Mouse (Mus musculus): Measurements from ENCODE around the gene Tubg2. TPM values are rescaled to one million over a fixed set of nuclear protein-coding genes. Genes with fewer than 3 reads are reported as not detected.

The Tubg2 gene
- polyA plus RNA-seq, 1 experiment from 2014 or later: 3.1 TPM

GRCm38 (mm10) chr11:101180846-101181740 is 25.4 kb downstream of the Tubg2 start:
- Histone ChIP-seq H3K27ac (replicated peaks) (no peak overlapping the region), H3K4me2 (no peak overlapping the region), H3K4me3 (no peak overlapping the region), H3K36me3 (no peaks in the 10 kb centered on the region), H3K27me3 (replicated peaks) (peaks cover 55% of the 10 kb centered on the region), H3K9ac (no peak overlapping the region), H3K4me1 (peaks cover 17% of the 10 kb centered on the region), H3K9me3 (no peaks in the 10 kb centered on the region)
- ATAC-seq (ENCODE audit: extremely low read depth, insufficient number of reproducible peaks, low FRiP score, low TSS enrichment): no peak
- 41% methylated on average over 10 of the region's 10 CpGs for WGBS

DNA sequence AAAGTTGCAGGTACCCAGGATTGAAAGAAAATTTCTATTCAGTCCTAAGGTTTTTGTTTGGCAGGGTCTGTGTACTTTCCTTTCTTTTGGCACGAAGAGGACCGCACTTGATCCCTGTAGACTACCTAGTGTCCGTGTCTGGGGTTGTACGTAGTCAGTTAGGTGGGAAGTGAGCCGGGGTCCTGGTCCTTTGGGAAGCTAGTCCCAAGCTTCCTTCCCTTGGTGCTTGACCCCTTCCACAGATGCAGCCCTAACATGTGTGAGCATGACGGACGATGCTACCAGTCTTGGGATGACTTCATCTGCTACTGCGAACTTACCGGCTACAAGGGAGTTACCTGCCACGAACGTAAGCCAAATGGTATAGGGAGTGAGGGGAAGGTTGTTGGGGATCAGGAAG is 26.3 kb downstream of the Tubg2 start:
- H3K4me3 ChIP-seq: no peak overlapping the region
- no peak overlapping the region for H3K9ac ChIP-seq
- H3K4me2 ChIP-seq: no peak overlapping the region
- H3K9me3 ChIP-seq: no peaks in the 10 kb centered on the region
- no peak for ATAC-seq (ENCODE audit: extremely low read depth, insufficient number of reproducible peaks, low FRiP score, low TSS enrichment)
- peaks cover 46% of the 10 kb centered on the region for H3K27me3 ChIP-seq (replicated peaks)
- 86% methylated on average over 11 of the region's 11 CpGs for WGBS
- H3K36me3 ChIP-seq: peaks cover 5% of the 10 kb centered on the region; the same call in 1 of the 2 replicates
- H3K4me1 ChIP-seq: peaks cover 8% of the 10 kb centered on the region
- no peak overlapping the region for H3K27ac ChIP-seq (replicated peaks)

- Histone ChIP-seq H3K4me1 (peaks cover 4% of the 10 kb centered on the region; the same call in 1 of the 2 replicates), H3K4me3 (no peak overlapping the region), H3K27ac (replicated peaks) (no peak overlapping the region), H3K9me3 (no peaks in the 10 kb centered on the region), H3K36me3 (peaks cover 7% of the 10 kb centered on the region; the same call in 1 of the 2 replicates), H3K4me2 (no peak overlapping the region), H3K27me3 (replicated peaks) (peaks cover 37% of the 10 kb centered on the region), H3K9ac (0 out of 2 replicates have a peak overlapping the region, but pooled peaks have one; percentile 5)
- 63% methylated on average over 14 of the region's 14 CpGs for WGBS
- no peak for ATAC-seq (ENCODE audit: extremely low read depth, insufficient number of reproducible peaks, low FRiP score, low TSS enrichment)
Measured at GRCm38 (mm10) chr11:101182771-101183517, 27.2 kb downstream of the Tubg2 start.

GRCm38 (mm10) chr11:101184984-101185383 is 29.3 kb downstream of the Tubg2 start:
- H3K4me3 ChIP-seq: no peak overlapping the region
- 83% methylated on average over 12 of the region's 12 CpGs for WGBS
- H3K9me3 ChIP-seq: no peaks in the 10 kb centered on the region
- peak overlapping the region; percentile 37; the same call in 1 of the 2 replicates for H3K9ac ChIP-seq
- peaks cover 7% of the 10 kb centered on the region; the same call in 1 of the 2 replicates for H3K36me3 ChIP-seq
- no peak overlapping the region for H3K27ac ChIP-seq (replicated peaks)
- H3K4me2 ChIP-seq: no peak overlapping the region
- H3K4me1 ChIP-seq: peaks cover 16% of the 10 kb centered on the region
- peaks cover 18% of the 10 kb centered on the region for H3K27me3 ChIP-seq (replicated peaks)
- no peak for ATAC-seq (ENCODE audit: extremely low read depth, insufficient number of reproducible peaks, low FRiP score, low TSS enrichment)

- no peak overlapping the region for H3K9ac ChIP-seq
- no peak overlapping the region for H3K4me2 ChIP-seq
- H3K9me3 ChIP-seq: no peaks in the 10 kb centered on the region
- no peak overlapping the region for H3K27ac ChIP-seq (replicated peaks)
- ATAC-seq (ENCODE audit: extremely low read depth, insufficient number of reproducible peaks, low FRiP score, low TSS enrichment): no peak
- H3K27me3 ChIP-seq (replicated peaks): peaks cover 16% of the 10 kb centered on the region
- 89% methylated on average over 4 of the region's 4 CpGs for WGBS
- no peak overlapping the region for H3K4me3 ChIP-seq
- peaks cover 20% of the 10 kb centered on the region for H3K4me1 ChIP-seq
- peaks cover 7% of the 10 kb centered on the region; the same call in 1 of the 2 replicates for H3K36me3 ChIP-seq
Measured at GRCm38 (mm10) chr11:101185441-101185840, 29.7 kb downstream of the Tubg2 start.

- H3K4me3 ChIP-seq: no peak overlapping the region
- 84% methylated on average over 27 of the region's 27 CpGs for WGBS
- H3K4me1 ChIP-seq: peaks cover 33% of the 10 kb centered on the region
- peaks cover 7% of the 10 kb centered on the region; the same call in 1 of the 2 replicates for H3K36me3 ChIP-seq
- no peak overlapping the region for H3K27ac ChIP-seq (replicated peaks)
- H3K9me3 ChIP-seq: no peaks in the 10 kb centered on the region
- H3K4me2 ChIP-seq: no peak overlapping the region
- H3K9ac ChIP-seq: no peak overlapping the region
- peaks cover 11% of the 10 kb centered on the region for H3K27me3 ChIP-seq (replicated peaks)
- ATAC-seq (ENCODE audit: extremely low read depth, insufficient number of reproducible peaks, low FRiP score, low TSS enrichment): no peak
Measured at GRCm38 (mm10) chr11:101186526-101187247, 31.0 kb downstream of the Tubg2 start.

- H3K27me3 ChIP-seq (replicated peaks): peaks cover 4% of the 10 kb centered on the region; the same call in 1 of the 2 replicates
- no peak for ATAC-seq (ENCODE audit: extremely low read depth, insufficient number of reproducible peaks, low FRiP score, low TSS enrichment)
Measured at GRCm38 (mm10) chr11:101187541-101187940, 31.8 kb downstream of the Tubg2 start.

GRCm38 (mm10) chr11:101188166-101188805 is 32.6 kb downstream of the Tubg2 start:
- peak overlapping the region; percentile 85 for H3K27ac ChIP-seq (replicated peaks)
- no peak for ATAC-seq (ENCODE audit: extremely low read depth, insufficient number of reproducible peaks, low FRiP score, low TSS enrichment)
- peaks cover 19% of the 10 kb centered on the region for H3K36me3 ChIP-seq
- no peak overlapping the region for H3K9ac ChIP-seq
- no peaks in the 10 kb centered on the region for H3K9me3 ChIP-seq
- WGBS: 77% methylated on average over 11 of the region's 11 CpGs
- H3K4me3 ChIP-seq: no peak overlapping the region
- no peaks in the 10 kb centered on the region; the same call in 1 of the 2 replicates for H3K27me3 ChIP-seq (replicated peaks)
- no peak overlapping the region for H3K4me2 ChIP-seq
- peaks cover 38% of the 10 kb centered on the region for H3K4me1 ChIP-seq

More at GRCm38 (mm10) chr11:101187541-101187940, 31.8 kb downstream of the Tubg2 start:
- H3K4me2 ChIP-seq: no peak overlapping the region
- 85% methylated on average over 5 of the region's 5 CpGs for WGBS
- H3K36me3 ChIP-seq: peaks cover 12% of the 10 kb centered on the region
- no peak overlapping the region for H3K4me3 ChIP-seq
- H3K4me1 ChIP-seq: peaks cover 35% of the 10 kb centered on the region
- H3K9ac ChIP-seq: no peak overlapping the region
- H3K27ac ChIP-seq (replicated peaks): no peak overlapping the region
- no peaks in the 10 kb centered on the region for H3K9me3 ChIP-seq

DNA sequence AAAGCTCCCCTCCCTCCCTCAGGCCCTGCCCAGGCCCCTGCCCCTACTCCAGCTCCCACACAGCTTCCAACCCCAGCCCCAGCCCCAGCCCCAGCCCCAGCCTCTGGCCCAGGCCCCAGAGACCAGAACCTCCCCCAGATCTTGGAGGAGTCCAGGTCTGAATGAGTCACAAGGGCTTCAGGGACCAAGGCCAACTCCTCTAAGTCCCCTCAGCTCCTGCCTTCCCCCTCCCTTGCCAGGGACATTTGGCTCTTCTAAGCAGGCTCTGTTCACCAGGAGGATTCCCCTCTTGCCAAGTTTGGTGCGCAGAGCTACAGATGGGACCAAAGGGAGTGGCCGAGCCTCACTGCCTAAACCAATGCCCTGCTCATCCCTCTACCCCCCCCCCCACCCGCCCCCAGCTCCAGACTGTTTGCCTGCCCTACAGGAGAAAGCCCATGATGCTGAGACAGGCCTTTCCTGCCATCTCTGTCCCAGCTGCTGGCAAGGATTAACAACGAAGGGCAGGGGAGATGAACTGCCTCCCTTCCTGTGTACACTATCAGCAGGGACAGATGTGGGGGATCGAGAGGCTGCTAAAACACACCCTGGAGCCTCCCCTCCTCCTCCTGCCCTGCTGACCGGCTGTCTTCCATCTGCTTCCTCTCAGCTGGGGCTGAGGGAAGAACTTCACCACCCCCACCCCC is 33.9 kb downstream of the Tubg2 start:
- WGBS: 12% methylated on average over 6 of the region's 6 CpGs
- Histone ChIP-seq H3K27ac (replicated peaks) (peak overlapping the region; percentile 85), H3K9me3 (no peaks in the 10 kb centered on the region), H3K9ac (peak overlapping the region; percentile 58), H3K27me3 (replicated peaks) (no peaks in the 10 kb centered on the region), H3K36me3 (peaks cover 33% of the 10 kb centered on the region), H3K4me1 (peaks cover 51% of the 10 kb centered on the region), H3K4me3 (no peak overlapping the region), H3K4me2 (peak overlapping the region; percentile 36)
- ATAC-seq (ENCODE audit: extremely low read depth, insufficient number of reproducible peaks, low FRiP score, low TSS enrichment): peak; percentile 48; the same call in 1 of the 2 replicates
